Mouse (Mus musculus): ENCODE results near the gene Zic2.

GRCm38 (mm10) chr14:122472647-122473046 is 2.6 kb upstream of the Zic2 start:
- TF ChIP-seq POLR2A (IDR thresholded peaks at IDR 0.05; ENCODE audit: borderline replicate concordance, extremely low read depth, low read depth, low read length) (no peak), CTCF (IDR thresholded peaks at IDR 0.05; ENCODE audit: insufficient read depth, low read length) (no peak)
